Mouse (Mus musculus): ENCODE measurements around the gene Retreg2.

DNA sequence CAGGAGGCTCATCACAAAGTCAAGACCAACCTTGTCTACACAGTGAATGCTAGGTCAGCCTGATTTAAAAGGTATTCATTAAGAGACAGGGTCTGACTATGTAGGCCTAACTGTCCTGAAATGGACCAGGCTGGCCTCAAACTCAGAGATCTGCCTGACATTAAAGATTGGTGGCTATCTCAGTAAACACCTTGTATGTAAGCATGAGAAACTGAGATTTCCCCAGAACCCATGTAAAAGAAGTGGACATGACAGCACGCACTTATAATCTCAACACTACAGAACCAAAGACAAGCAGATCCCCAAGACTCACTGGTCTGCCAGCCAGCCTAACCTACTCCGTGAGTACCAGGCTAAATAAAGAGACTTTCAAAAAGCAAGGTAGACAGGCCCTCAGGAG is 4.1 kb upstream of the Retreg2 start:
- no peak for TF ChIP-seq CTCF (IDR thresholded peaks at IDR 0.05)
- TF ChIP-seq EP300 (IDR thresholded peaks at IDR 0.05), result no peak

Data from lung, postnatal 0 days (tissue).